Comparison of ENCODE assay signal across 12 mouse cellular contexts in genomic region chr8:120686051-120686450, GRCm38 (mm10). TPM values are rescaled to one million over a fixed set of nuclear protein-coding genes. Genes with fewer than 3 reads are reported as not detected.
DNase-seq lines count a peak whose midpoint lies in the region; ATAC-seq and TF ChIP-seq lines count a peak whose summit lies in the region.
"Had no signal": no experiment of that assay in that cellular context is flagged by ENCODE, and none has a peak within 500 bp of the region (broad histone marks: within the 10 kb centered on the region; RNA-seq: fewer than 3 reads in every experiment).

No protein-coding gene starts in this region.

- no peaks in the 10 kb centered on the region for H3K27me3 ChIP-seq in heart, adult 2 months (ENCODE audit: control insufficient read depth, insufficient read depth, low read length)
- H3K27me3 ChIP-seq in heart, embryonic 12.5 days (replicated peaks), result peaks cover 48% of the 10 kb centered on the region
- H3K27me3 ChIP-seq in thymus, adult 2 months (ENCODE audit: control insufficient read depth, insufficient read depth, low read length), result no peaks in the 10 kb centered on the region
- peaks cover 3% of the 10 kb centered on the region; the same call in 1 of the 2 replicates for H3K27me3 ChIP-seq in liver, embryonic 16.5 days (ENCODE audit: control insufficient read depth, insufficient read depth, low read depth, low read length)
- H3K27me3 ChIP-seq in stomach, embryonic 15.5 days (replicated peaks), result peaks cover 8% of the 10 kb centered on the region; the same call in 1 of the 2 replicates
- no peaks in the 10 kb centered on the region for H3K27me3 ChIP-seq in forebrain, embryonic 16.5 days (replicated peaks; ENCODE audit: control insufficient read depth, insufficient read depth, low read length)
- H3K27me3 ChIP-seq: forebrain, embryonic 15.5 days had no signal

- TF ChIP-seq CTCF in heart, adult 2 months (IDR thresholded peaks at IDR 0.05), result no peak
- TF ChIP-seq CTCF in thymus, adult 2 months (IDR thresholded peaks at IDR 0.05; ENCODE audit: borderline replicate concordance, control insufficient read depth, extremely low read depth, insufficient read depth, low read length, poor library complexity), result no peak

- peak; percentile 63 to 80 for DNase-seq in heart, adult 2 months
- no peak for DNase-seq in thymus, adult 2 months
- DNase-seq in thymus, postnatal 4 days, result no peak
- no peak for DNase-seq in kidney, postnatal 10 days
- DNase-seq: cerebellum, postnatal 14 days had no signal

- peak overlapping the region; percentile 68 for H3K27ac ChIP-seq in heart, adult 2 months
- H3K27ac ChIP-seq in heart, embryonic 12.5 days (ENCODE audit: poor library complexity, severe bottlenecking), result no peak overlapping the region
- H3K27ac ChIP-seq in thymus, adult 2 months (ENCODE audit: control insufficient read depth, insufficient read depth, low read length), result peak overlapping the region; percentile 30; the same call in 1 of the 2 replicates
- H3K27ac ChIP-seq in liver, embryonic 16.5 days (ENCODE audit: low read length), result peak overlapping the region; percentile 6; the same call in 1 of the 2 replicates
- peak overlapping the region; percentile 71 for H3K27ac ChIP-seq in stomach, embryonic 15.5 days
- H3K27ac ChIP-seq in forebrain, embryonic 16.5 days (ENCODE audit: low read length), result no peak overlapping the region
- H3K27ac ChIP-seq: forebrain, embryonic 15.5 days; hindbrain, embryonic 14.5 days had no signal

- intact Hi-C loops in heart, adult 2 months (cut with DNase I), result no loop called here

- no peak for TF ChIP-seq POLR2A in heart, adult 2 months (IDR thresholded peaks at IDR 0.05; ENCODE audit: insufficient read depth, low read depth, low read length)
- no peak for TF ChIP-seq POLR2A in thymus, adult 2 months (IDR thresholded peaks at IDR 0.05; ENCODE audit: control insufficient read depth, extremely low read depth, insufficient read depth, low read length, poor library complexity)

- H3K4me3 ChIP-seq in heart, adult 2 months, result no peak overlapping the region
- H3K4me3 ChIP-seq in heart, embryonic 12.5 days, result no peak overlapping the region
- H3K4me3 ChIP-seq in thymus, adult 2 months (ENCODE audit: control insufficient read depth, insufficient read depth, low read length), result no peak overlapping the region
- H3K4me3 ChIP-seq in liver, embryonic 16.5 days (ENCODE audit: low read depth, low read length), result no peak overlapping the region
- no peak overlapping the region for H3K4me3 ChIP-seq in stomach, embryonic 15.5 days (replicated peaks)
- H3K4me3 ChIP-seq in forebrain, embryonic 16.5 days (replicated peaks; ENCODE audit: low read length), result no peak overlapping the region
- H3K4me3 ChIP-seq: forebrain, embryonic 15.5 days had no signal

- H3K36me3 ChIP-seq in heart, adult 2 months (ENCODE audit: control insufficient read depth, insufficient read depth, low read length), result no peaks in the 10 kb centered on the region
- H3K36me3 ChIP-seq in heart, embryonic 12.5 days, result no peaks in the 10 kb centered on the region
- H3K36me3 ChIP-seq in thymus, adult 2 months (ENCODE audit: control insufficient read depth, insufficient read depth, low read length), result no peaks in the 10 kb centered on the region
- no peaks in the 10 kb centered on the region for H3K36me3 ChIP-seq in liver, embryonic 16.5 days (ENCODE audit: control insufficient read depth, insufficient read depth)
- H3K36me3 ChIP-seq in stomach, embryonic 15.5 days, result no peaks in the 10 kb centered on the region
- H3K36me3 ChIP-seq in forebrain, embryonic 16.5 days (ENCODE audit: control insufficient read depth, insufficient read depth), result no peaks in the 10 kb centered on the region
- H3K36me3 ChIP-seq: forebrain, embryonic 15.5 days had no signal

- no peak for TF ChIP-seq EP300 in heart, adult 2 months (IDR thresholded peaks at IDR 0.05; ENCODE audit: insufficient read depth, low read depth, low read length)

- H3K4me1 ChIP-seq in heart, adult 2 months (ENCODE audit: control insufficient read depth, insufficient read depth, low read length), result peaks cover 1% of the 10 kb centered on the region; the same call in 1 of the 2 replicates
- no peaks in the 10 kb centered on the region for H3K4me1 ChIP-seq in heart, embryonic 12.5 days (replicated peaks)
- peaks cover 7% of the 10 kb centered on the region; the same call in 1 of the 2 replicates for H3K4me1 ChIP-seq in thymus, adult 2 months (replicated peaks; ENCODE audit: control insufficient read depth, insufficient read depth, low read length)
- no peaks in the 10 kb centered on the region; the same call in 1 of the 2 replicates for H3K4me1 ChIP-seq in liver, embryonic 16.5 days (ENCODE audit: control insufficient read depth, low read depth, low read length)
- H3K4me1 ChIP-seq in stomach, embryonic 15.5 days, result peaks cover 17% of the 10 kb centered on the region; the same call in 1 of the 2 replicates
- H3K4me1 ChIP-seq in forebrain, embryonic 16.5 days (replicated peaks; ENCODE audit: control insufficient read depth, insufficient read depth, low read length), result no peaks in the 10 kb centered on the region
- H3K4me1 ChIP-seq: forebrain, embryonic 15.5 days had no signal

- 76% methylated on average over 13 of the region's 13 CpGs for WGBS in heart, adult 2 months
- 80% methylated on average over 13 of the region's 13 CpGs for WGBS in heart, embryonic 12.5 days
- 31% methylated on average over 13 of the region's 13 CpGs for WGBS in thymus, adult 2 months
- 20% methylated on average over 13 of the region's 13 CpGs for WGBS in liver, embryonic 16.5 days (ENCODE audit: insufficient replicate concordance)
- 83% methylated on average over 13 of the region's 13 CpGs for WGBS in stomach, embryonic 15.5 days
- 88% methylated on average over 13 of the region's 13 CpGs for WGBS in forebrain, embryonic 16.5 days

- no peak overlapping the region for H3K9ac ChIP-seq in heart, adult 2 months (ENCODE audit: low read depth, low read length)
- no peak overlapping the region for H3K9ac ChIP-seq in heart, embryonic 12.5 days
- H3K9ac ChIP-seq in liver, embryonic 16.5 days (ENCODE audit: low read depth, low read length), result no peak overlapping the region
- H3K9ac ChIP-seq in stomach, embryonic 15.5 days, result no peak overlapping the region
- H3K9ac ChIP-seq in forebrain, embryonic 16.5 days (replicated peaks; ENCODE audit: low read depth, low read length), result no peak overlapping the region
- H3K9ac ChIP-seq: forebrain, embryonic 15.5 days; hindbrain, embryonic 14.5 days had no signal

- H3K4me2 ChIP-seq in heart, embryonic 12.5 days, result no peak overlapping the region
- H3K4me2 ChIP-seq in liver, embryonic 16.5 days (ENCODE audit: low read depth, low read length), result no peak overlapping the region
- H3K4me2 ChIP-seq in stomach, embryonic 15.5 days, result no peak overlapping the region
- H3K4me2 ChIP-seq in forebrain, embryonic 16.5 days (ENCODE audit: low read length), result no peak overlapping the region
- H3K4me2 ChIP-seq: forebrain, embryonic 15.5 days; hindbrain, embryonic 14.5 days had no signal

- no peak for ATAC-seq in heart, embryonic 12.5 days (ENCODE audit: insufficient number of reproducible peaks, low FRiP score)
- peak; percentile 52 for ATAC-seq in liver, embryonic 16.5 days (ENCODE audit: low read depth)
- no peak for ATAC-seq in stomach, embryonic 15.5 days (ENCODE audit: insufficient read depth, low FRiP score, low read depth)
- ATAC-seq in forebrain, embryonic 16.5 days, result no peak
- ATAC-seq: forebrain, embryonic 15.5 days; midbrain, embryonic 16.5 days had no signal

- H3K9me3 ChIP-seq in heart, embryonic 12.5 days (replicated peaks), result no peaks in the 10 kb centered on the region
- H3K9me3 ChIP-seq in liver, embryonic 16.5 days (replicated peaks; ENCODE audit: control insufficient read depth, low read length), result no peaks in the 10 kb centered on the region
- no peaks in the 10 kb centered on the region for H3K9me3 ChIP-seq in stomach, embryonic 15.5 days
- no peaks in the 10 kb centered on the region for H3K9me3 ChIP-seq in forebrain, embryonic 16.5 days (ENCODE audit: control insufficient read depth, low read length)
- H3K9me3 ChIP-seq: forebrain, embryonic 15.5 days had no signal

- no peaks in the 10 kb centered on the region for H3K79me2 ChIP-seq in heart, adult 2 months (replicated peaks; ENCODE audit: control insufficient read depth, insufficient read depth, low read length)

RNA-seq across cellular contexts. Expression of gene Emc8, which starts 17.7 kb away (rescaled TPM):
- total RNA-seq in heart, adult 2 months (2021), result 10 to 100 TPM; 42.2 to 46.3 TPM
- 34.1 and 36.9 TPM in 2 replicates for polyA plus RNA-seq in heart, adult 2 months (2012; rRNA removed)
- 168 and 183 TPM in 2 replicates for polyA plus RNA-seq in heart, embryonic 12.5 days (2016; fragmentation: Nextera tagmentation; extraction: Ambion mirVana)
- polyA plus RNA-seq in thymus, adult 2 months (2012; rRNA removed), result 174 and 175 TPM in 2 replicates
- 83.1 and 93.1 TPM in 2 replicates for polyA plus RNA-seq in liver, embryonic 16.5 days (2015; fragmentation: Nextera tagmentation; extraction: Ambion mirVana)
- 208 and 227 TPM in 2 replicates for polyA plus RNA-seq in stomach, embryonic 15.5 days (2015; fragmentation: Nextera tagmentation; extraction: Ambion mirVana)
- polyA plus RNA-seq in forebrain, embryonic 16.5 days (2015; fragmentation: Nextera tagmentation; extraction: Ambion mirVana), result 145 and 148 TPM in 2 replicates

RNA-seq across cellular contexts. Expression of gene Cox4i1, which starts 18.0 kb away (rescaled TPM):
- total RNA-seq in heart, adult 2 months (2021), result 1,000 to 10,000 TPM; 4,113 to 4,965 TPM
- 4,656 and 4,851 TPM in 2 replicates for polyA plus RNA-seq in heart, adult 2 months (2012; rRNA removed)
- 1,676 and 1,716 TPM in 2 replicates for polyA plus RNA-seq in heart, embryonic 12.5 days (2016; fragmentation: Nextera tagmentation; extraction: Ambion mirVana)
- 842 and 1,074 TPM in 2 replicates for polyA plus RNA-seq in thymus, adult 2 months (2012; rRNA removed)
- 638 and 672 TPM in 2 replicates for polyA plus RNA-seq in liver, embryonic 16.5 days (2015; fragmentation: Nextera tagmentation; extraction: Ambion mirVana)
- 1,112 and 1,167 TPM in 2 replicates for polyA plus RNA-seq in stomach, embryonic 15.5 days (2015; fragmentation: Nextera tagmentation; extraction: Ambion mirVana)
- polyA plus RNA-seq in forebrain, embryonic 16.5 days (2015; fragmentation: Nextera tagmentation; extraction: Ambion mirVana), result 935 and 953 TPM in 2 replicates

RNA-seq across cellular contexts. Expression of gene Gm27021, which starts 18.2 kb away (rescaled TPM):
- not detected for total RNA-seq in heart, adult 2 months (2021)
- not detected in 2 replicates for polyA plus RNA-seq in heart, adult 2 months (2012; rRNA removed)
- polyA plus RNA-seq in heart, embryonic 12.5 days (2016; fragmentation: Nextera tagmentation; extraction: Ambion mirVana), result 0.72 TPM in 1 of 2 replicates, not detected in the other
- 1.6 and 4.0 TPM in 2 replicates for polyA plus RNA-seq in thymus, adult 2 months (2012; rRNA removed)
- polyA plus RNA-seq in liver, embryonic 16.5 days (2015; fragmentation: Nextera tagmentation; extraction: Ambion mirVana), result 0.15 and 0.23 TPM in 2 replicates
- polyA plus RNA-seq in stomach, embryonic 15.5 days (2015; fragmentation: Nextera tagmentation; extraction: Ambion mirVana), result 2.0 and 3.0 TPM in 2 replicates
- 5.5 and 9.6 TPM in 2 replicates for polyA plus RNA-seq in forebrain, embryonic 16.5 days (2015; fragmentation: Nextera tagmentation; extraction: Ambion mirVana)

RNA-seq across cellular contexts. Expression of gene 1190005I06Rik, which starts 38.6 kb away (rescaled TPM):
- total RNA-seq in heart, adult 2 months (2021), result 1 to 10 TPM; 3.9 to 5.3 TPM
- polyA plus RNA-seq in heart, adult 2 months (2012; rRNA removed), result 3.0 and 6.0 TPM in 2 replicates
- 3.5 and 6.7 TPM in 2 replicates for polyA plus RNA-seq in heart, embryonic 12.5 days (2016; fragmentation: Nextera tagmentation; extraction: Ambion mirVana)
- 5.6 and 6.1 TPM in 2 replicates for polyA plus RNA-seq in thymus, adult 2 months (2012; rRNA removed)
- 1.4 and 1.7 TPM in 2 replicates for polyA plus RNA-seq in liver, embryonic 16.5 days (2015; fragmentation: Nextera tagmentation; extraction: Ambion mirVana)
- 2.4 and 3.8 TPM in 2 replicates for polyA plus RNA-seq in stomach, embryonic 15.5 days (2015; fragmentation: Nextera tagmentation; extraction: Ambion mirVana)
- polyA plus RNA-seq in forebrain, embryonic 16.5 days (2015; fragmentation: Nextera tagmentation; extraction: Ambion mirVana), result 8.4 and 11.0 TPM in 2 replicates

RNA-seq across cellular contexts. Expression of gene Irf8, which starts 50.1 kb away (rescaled TPM):
- total RNA-seq in heart, adult 2 months (2021), result 1 to 10 TPM; 3.6 to 3.8 TPM
- 4.2 and 4.9 TPM in 2 replicates for polyA plus RNA-seq in heart, adult 2 months (2012; rRNA removed)
- 4.9 and 5.6 TPM in 2 replicates for polyA plus RNA-seq in heart, embryonic 12.5 days (2016; fragmentation: Nextera tagmentation; extraction: Ambion mirVana)
- polyA plus RNA-seq in thymus, adult 2 months (2012; rRNA removed), result 105 and 109 TPM in 2 replicates
- 17.4 and 18.9 TPM in 2 replicates for polyA plus RNA-seq in liver, embryonic 16.5 days (2015; fragmentation: Nextera tagmentation; extraction: Ambion mirVana)
- polyA plus RNA-seq in stomach, embryonic 15.5 days (2015; fragmentation: Nextera tagmentation; extraction: Ambion mirVana), result 21.8 and 23.0 TPM in 2 replicates
- 3.6 and 4.2 TPM in 2 replicates for polyA plus RNA-seq in forebrain, embryonic 16.5 days (2015; fragmentation: Nextera tagmentation; extraction: Ambion mirVana)

Comparison
In these comparisons a context has a peak if more than half of its experiments do, and no peak if none do; other contexts are left out.
1. H3K27ac ChIP-seq: peak in heart, adult 2 months (single experiment), thymus, adult 2 months (single experiment), liver, embryonic 16.5 days (single experiment) and stomach, embryonic 15.5 days (single experiment); none in heart, embryonic 12.5 days (single experiment) and forebrain, embryonic 16.5 days (single experiment).
2. DNase-seq: peak in heart, adult 2 months (2 of 2); none in thymus, adult 2 months (single experiment), thymus, postnatal 4 days (single experiment) and kidney, postnatal 10 days (single experiment).